Mouse (Mus musculus): ENCODE results near the gene Rnf34.

DNA sequence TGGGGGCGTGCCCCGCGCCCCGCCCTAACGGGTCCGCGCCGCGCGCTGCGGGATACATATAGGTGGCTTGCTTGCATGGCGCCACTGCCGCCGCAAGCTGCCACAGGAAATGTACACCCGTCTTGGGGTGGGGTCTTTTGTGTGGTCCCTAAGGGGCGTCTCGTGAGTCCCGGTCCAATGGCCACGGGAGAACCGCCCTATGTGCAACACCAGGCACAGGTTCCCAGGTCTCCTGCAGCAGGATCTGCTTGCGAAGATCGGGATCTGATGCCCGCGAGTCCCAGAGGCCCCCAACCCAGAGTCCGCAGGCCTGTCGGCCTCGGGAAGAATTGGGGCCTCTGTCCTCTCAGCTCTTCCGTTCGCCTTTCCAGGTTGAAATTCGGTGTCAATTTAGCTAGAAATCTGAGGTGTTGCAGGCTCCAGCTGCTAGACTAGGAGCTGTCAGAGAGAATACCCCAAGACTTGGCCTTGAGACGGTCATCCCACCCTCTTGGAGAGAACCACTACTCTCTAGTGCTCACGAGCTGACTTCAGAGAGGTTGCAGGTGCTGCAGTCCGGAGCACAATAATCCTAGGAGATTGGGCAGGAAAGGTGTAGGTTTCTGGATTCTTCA, 50.8 kb downstream of the Rnf34 start:
- no peak for TF ChIP-seq POLR2A (IDR thresholded peaks at IDR 0.05; ENCODE audit: borderline replicate concordance, low read depth, low read length)
- no peak for TF ChIP-seq CTCF (IDR thresholded peaks at IDR 0.05; ENCODE audit: low read depth, low read length)

Measured in bone marrow macrophage, adult 2 months (primary cell).